Mouse (Mus musculus) cortical plate, adult 2 months (tissue): ENCODE measurements around the gene Gm17606.

Experiments
- CTCF ChIP-seq: fragments of 200-500 bp; IDR thresholded peaks from 2 replicates; pipeline ENCODE4 v1.5.1; 2011; ENCODE audit warnings: mild to moderate bottlenecking, control low read depth, low read length; ENCODE audit not compliant: insufficient read depth; ENCODE audit errors: extremely low read depth
- POLR2A ChIP-seq: fragments of 200-500 bp; IDR thresholded peaks from 2 replicates; pipeline ENCODE4 v1.6.1; 2011; ENCODE audit warnings: mild to moderate bottlenecking, low read length, control low read depth; ENCODE audit not compliant: insufficient read depth; ENCODE audit errors: extremely low read depth

DNA sequence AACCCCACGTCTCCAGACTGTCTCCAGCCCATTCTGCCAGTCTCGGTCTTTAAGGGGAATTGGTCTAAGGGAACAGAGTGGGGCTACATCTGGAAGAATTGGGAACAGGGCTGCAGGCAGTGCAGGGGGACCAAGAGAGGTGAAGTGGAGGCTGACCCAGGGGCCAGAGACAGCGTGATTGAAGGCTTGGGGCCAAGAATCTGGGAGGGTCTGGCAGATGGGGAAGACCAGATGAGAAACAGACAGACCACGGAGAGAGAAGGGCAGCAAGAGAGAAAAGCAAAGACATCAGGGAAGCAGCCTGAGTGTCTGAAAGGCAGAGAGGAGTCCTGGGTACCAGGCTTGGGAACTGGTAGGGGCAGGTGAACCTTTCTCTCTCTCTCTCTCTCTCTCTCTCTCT, 631 bp upstream of the Gm17606 start:
- no peak for TF ChIP-seq CTCF
- TF ChIP-seq POLR2A = no peak
